Mouse (Mus musculus): Measurements from ENCODE around the gene Ccdc172. TPM values are rescaled to one million over a fixed set of nuclear protein-coding genes. Genes with fewer than 3 reads are reported as not detected.
A peak's percentile ranks its signal among the peaks of the same experiment; 100 is the strongest.

Gene Ccdc172
- polyA plus RNA-seq (2015; fragmentation: Nextera tagmentation; extraction: Ambion mirVana), result not detected in 2 replicates

DNA sequence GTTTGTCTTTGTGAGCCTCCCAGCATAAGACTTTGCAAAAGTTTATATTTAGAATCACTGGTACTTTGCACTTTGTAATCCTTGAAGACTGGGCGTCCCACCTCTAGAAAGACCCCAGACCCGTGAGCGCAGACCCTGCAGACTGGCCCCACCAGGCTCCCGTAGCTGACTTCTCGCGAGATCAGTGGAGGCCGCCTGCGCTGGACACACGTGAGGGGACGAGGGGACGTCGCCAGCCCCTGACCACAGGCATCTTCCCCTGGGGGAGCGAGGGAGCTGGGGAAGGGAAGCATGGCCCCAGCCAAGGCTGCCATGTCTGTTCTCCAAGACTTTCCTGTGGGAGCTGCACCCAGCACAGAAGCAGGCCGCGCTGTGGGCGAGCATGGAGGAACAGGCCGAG lies at the start of gene Ccdc172:
TSS of gene Ccdc172 (plus strand) at position 176 of the 400 bp plus-strand sequence.
- Histone ChIP-seq H3K27me3 (no peaks in the 10 kb centered on the region), H3K4me2 (no peak within 1 kb of the TSS), H3K4me1 (replicated peaks) (no peaks in the 10 kb centered on the region), H3K9ac (no peak within 1 kb of the TSS), H3K27ac (replicated peaks) (peak within 1 kb of the TSS; percentile 23; the same call in 1 of the 2 replicates), H3K9me3 (no peaks in the 10 kb centered on the region), H3K36me3 (no peaks in the 10 kb centered on the region), H3K4me3 (no peak within 1 kb of the TSS)
- ATAC-seq (ENCODE audit: low read depth), result no peak
- 96% methylated on average over 17 of the region's 17 CpGs for WGBS

DNA sequence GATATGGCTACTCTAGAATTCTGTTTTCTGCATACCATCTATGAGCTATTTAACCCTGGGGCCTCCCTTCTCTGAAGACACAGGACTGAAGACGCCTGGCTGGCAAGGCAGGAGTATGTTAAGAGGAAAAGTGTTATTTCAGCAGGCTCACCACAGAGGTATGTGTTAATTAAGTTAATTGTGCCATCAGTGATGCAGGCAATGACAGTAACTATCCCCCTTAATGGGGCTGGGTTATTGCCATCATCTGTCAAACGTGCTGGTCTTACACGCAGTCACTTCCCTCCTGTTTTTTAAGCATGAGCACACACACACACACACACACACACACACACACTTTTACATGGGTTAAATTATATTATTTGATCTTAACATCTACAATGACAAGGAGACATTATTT lies 48.0 kb upstream of the Ccdc172 start:
- Histone ChIP-seq H3K9me3 (peaks cover 5% of the 10 kb centered on the region; the same call in 1 of the 2 replicates), H3K27me3 (peaks cover 4% of the 10 kb centered on the region; the same call in 1 of the 2 replicates), H3K4me3 (no peak overlapping the region), H3K4me1 (replicated peaks) (peaks cover 20% of the 10 kb centered on the region), H3K4me2 (no peak overlapping the region), H3K36me3 (no peaks in the 10 kb centered on the region), H3K27ac (replicated peaks) (peak overlapping the region; percentile 42; the same call in 1 of the 2 replicates), H3K9ac (no peak overlapping the region)
- WGBS, result 15% methylated on average over 3 of the region's 3 CpGs
- ATAC-seq (ENCODE audit: low read depth), result peak; percentile 76; the same call in 1 of the 2 replicates

DNA sequence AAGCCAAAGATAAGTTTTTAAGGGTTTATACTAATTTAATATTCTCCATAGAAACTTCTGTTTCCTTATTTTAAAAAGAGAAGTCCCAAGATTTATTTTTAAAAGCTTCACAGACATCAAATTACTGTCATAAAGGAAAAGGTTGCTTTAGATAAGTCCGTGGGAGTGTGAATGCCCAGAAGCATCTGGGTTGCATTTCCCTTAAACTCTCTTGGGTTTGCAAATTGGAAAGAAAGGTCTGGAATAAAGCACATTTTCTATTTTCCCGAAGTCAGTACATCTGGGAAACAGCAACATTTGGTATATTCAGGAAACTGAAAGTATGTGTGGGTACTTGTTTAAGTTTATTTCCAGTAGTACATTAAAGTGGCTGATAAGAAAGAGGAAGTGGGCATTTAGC lies 43.5 kb upstream of the Ccdc172 start:
- Histone ChIP-seq H3K9me3 (peaks cover 5% of the 10 kb centered on the region; the same call in 1 of the 2 replicates), H3K27me3 (peaks cover 4% of the 10 kb centered on the region; the same call in 1 of the 2 replicates), H3K36me3 (no peaks in the 10 kb centered on the region), H3K4me1 (replicated peaks) (peaks cover 14% of the 10 kb centered on the region), H3K4me3 (no peak overlapping the region), H3K27ac (replicated peaks) (no peak overlapping the region), H3K9ac (no peak overlapping the region), H3K4me2 (no peak overlapping the region)
- no peak for ATAC-seq (ENCODE audit: low read depth)
- 63% methylated on average over 2 of the region's 2 CpGs for WGBS

DNA sequence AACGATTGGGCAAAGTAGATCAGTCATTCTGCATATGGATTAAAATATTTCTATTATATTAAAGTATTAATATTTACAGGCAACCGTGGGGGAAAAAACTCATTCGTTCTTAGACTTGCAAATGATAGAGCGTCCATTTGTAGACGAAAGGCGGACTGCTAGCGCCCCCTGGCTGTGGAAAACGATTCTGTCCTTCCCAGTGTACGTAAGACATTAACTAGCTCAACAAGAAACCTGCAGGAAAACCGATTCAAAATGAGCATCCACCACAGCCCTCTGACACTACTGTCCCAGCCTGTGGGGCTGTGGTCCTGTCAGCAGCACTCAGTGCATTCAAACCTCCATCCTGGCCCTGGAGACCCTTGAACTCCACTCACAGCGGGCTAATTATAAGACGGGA lies 42.4 kb upstream of the Ccdc172 start:
- H3K27ac ChIP-seq (replicated peaks), result no peak overlapping the region
- H3K27me3 ChIP-seq, result peaks cover 4% of the 10 kb centered on the region; the same call in 1 of the 2 replicates
- H3K9ac ChIP-seq, result 0 out of 2 replicates have a peak overlapping the region, but pooled peaks have one; percentile 49
- H3K4me2 ChIP-seq, result no peak overlapping the region; the same call in 1 of the 2 replicates
- 17% methylated on average over 12 of the region's 12 CpGs for WGBS
- H3K9me3 ChIP-seq, result peaks cover 5% of the 10 kb centered on the region; the same call in 1 of the 2 replicates
- ATAC-seq (ENCODE audit: low read depth), result peak; percentile 53
- peaks cover 8% of the 10 kb centered on the region for H3K4me1 ChIP-seq (replicated peaks)
- no peak overlapping the region for H3K4me3 ChIP-seq
- no peaks in the 10 kb centered on the region for H3K36me3 ChIP-seq

DNA sequence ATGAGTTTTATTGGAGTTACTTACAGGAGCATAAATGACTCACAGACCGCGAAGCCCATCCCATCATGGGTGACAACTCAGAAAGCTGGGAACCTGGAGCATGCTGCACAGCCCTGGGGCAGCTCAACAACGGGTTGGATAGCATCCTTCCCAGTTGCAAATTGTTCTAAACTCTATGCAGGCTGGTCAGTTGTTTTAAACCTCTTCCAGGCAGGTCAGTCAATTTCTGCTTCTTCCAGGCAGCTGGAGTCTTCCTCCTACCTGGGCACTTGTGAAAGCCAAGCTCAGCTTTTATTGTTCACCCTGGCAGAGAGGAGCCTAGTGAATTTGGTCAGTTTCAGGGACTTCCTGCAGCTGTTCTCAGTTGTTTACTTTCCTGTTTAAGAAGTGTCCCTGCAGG lies 37.5 kb upstream of the Ccdc172 start:
- H3K4me1 ChIP-seq (replicated peaks), result peaks cover 3% of the 10 kb centered on the region
- ATAC-seq (ENCODE audit: low read depth), result no peak

DNA sequence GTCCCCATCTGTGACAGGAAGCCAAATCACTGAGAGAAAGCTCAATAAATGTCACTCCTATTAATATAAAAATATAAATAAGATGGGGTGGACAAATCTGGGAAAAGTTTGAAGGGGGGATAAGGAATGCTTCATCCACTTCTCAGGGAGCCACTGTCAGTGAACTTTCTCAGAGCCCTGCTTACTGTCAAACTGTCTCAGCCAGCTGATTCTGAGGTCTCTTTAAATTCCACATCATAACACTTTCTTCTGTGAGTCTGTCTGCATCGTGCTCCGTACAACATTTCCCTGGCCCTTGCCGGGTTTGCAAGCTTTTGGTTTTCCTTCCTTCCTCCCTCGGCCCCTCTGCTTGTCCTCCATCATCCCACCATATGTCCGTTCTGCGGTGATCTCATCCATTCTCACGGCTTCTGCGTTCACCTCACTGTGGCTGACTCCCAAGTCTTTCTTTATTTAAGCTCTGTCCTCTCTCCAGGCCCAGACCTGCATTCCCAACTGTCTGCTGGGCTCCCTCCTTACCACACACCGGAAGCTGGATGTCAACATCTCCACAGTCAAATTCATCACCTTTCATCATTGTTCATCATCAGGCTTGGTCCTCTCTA lies 29.3 kb upstream of the Ccdc172 start:
- Histone ChIP-seq H3K27ac (replicated peaks) (no peak overlapping the region), H3K36me3 (no peaks in the 10 kb centered on the region), H3K9me3 (peaks cover 9% of the 10 kb centered on the region; the same call in 1 of the 2 replicates), H3K4me2 (no peak overlapping the region), H3K27me3 (no peaks in the 10 kb centered on the region), H3K4me3 (no peak overlapping the region), H3K4me1 (replicated peaks) (no peaks in the 10 kb centered on the region), H3K9ac (no peak overlapping the region)
- ATAC-seq (ENCODE audit: low read depth), result no peak
- 81% methylated on average over 9 of the region's 9 CpGs for WGBS

More for the DNA sequence above, 37.5 kb upstream of the Ccdc172 start:
- Histone ChIP-seq H3K9me3 (no peaks in the 10 kb centered on the region), H3K27ac (replicated peaks) (no peak overlapping the region), H3K4me2 (no peak overlapping the region), H3K27me3 (no peaks in the 10 kb centered on the region), H3K9ac (no peak overlapping the region), H3K4me3 (no peak overlapping the region), H3K36me3 (no peaks in the 10 kb centered on the region)
- 93% methylated on average over 3 of the region's 3 CpGs for WGBS

DNA sequence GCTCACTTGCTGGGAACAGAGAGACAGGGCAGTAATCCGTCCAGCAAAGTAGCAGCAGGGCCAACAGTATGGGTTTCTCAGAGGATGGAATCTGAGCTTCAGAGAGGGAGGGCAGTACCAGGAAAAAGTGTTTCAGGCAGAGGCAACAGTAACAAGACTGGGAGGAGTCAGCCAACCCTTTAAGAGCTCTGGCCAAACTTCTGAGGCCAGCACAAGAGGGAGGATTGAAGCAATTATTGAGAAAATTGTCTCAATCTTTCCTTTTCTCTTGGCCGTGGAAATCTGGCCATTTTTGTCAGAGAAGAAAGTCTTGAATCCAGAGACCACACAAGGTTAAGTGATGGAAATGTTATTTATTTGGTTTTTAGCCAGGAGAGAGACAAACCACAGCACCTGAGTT lies 25.1 kb upstream of the Ccdc172 start:
- 71% methylated on average over 2 of the region's 2 CpGs for WGBS
- no peak overlapping the region for H3K9ac ChIP-seq

DNA sequence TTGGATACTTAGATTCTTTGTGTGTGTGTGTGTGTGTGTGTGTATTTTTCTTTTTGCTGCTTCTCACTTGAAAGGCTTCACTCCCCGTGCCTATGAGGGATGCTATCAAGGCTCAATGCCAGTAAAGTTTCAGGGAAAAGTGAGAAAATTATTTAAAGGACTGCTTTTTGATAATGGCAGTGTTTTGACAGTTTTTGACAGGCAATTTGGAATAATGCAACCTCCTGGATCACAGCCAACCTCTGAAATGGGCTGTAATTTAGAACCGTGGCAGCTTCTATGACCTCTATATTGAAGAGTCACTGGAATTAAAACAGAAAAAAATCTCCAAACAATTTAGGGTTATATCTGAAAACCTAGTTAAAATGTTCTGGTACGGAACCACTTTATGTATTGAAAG lies 14.7 kb upstream of the Ccdc172 start:
- Histone ChIP-seq H3K4me2 (no peak overlapping the region), H3K9ac (no peak overlapping the region), H3K4me3 (no peak overlapping the region), H3K4me1 (replicated peaks) (peaks cover 18% of the 10 kb centered on the region; the same call in 1 of the 2 replicates), H3K27me3 (no peaks in the 10 kb centered on the region), H3K9me3 (no peaks in the 10 kb centered on the region), H3K27ac (replicated peaks) (no peak overlapping the region), H3K36me3 (no peaks in the 10 kb centered on the region)
- WGBS, result 64% methylated on average over 3 of the region's 3 CpGs
- ATAC-seq (ENCODE audit: low read depth), result no peak

More for the DNA sequence above, 25.1 kb upstream of the Ccdc172 start:
- Histone ChIP-seq H3K27ac (replicated peaks) (no peak overlapping the region), H3K4me3 (no peak overlapping the region), H3K9me3 (peaks cover 4% of the 10 kb centered on the region), H3K27me3 (no peaks in the 10 kb centered on the region), H3K36me3 (no peaks in the 10 kb centered on the region), H3K4me1 (replicated peaks) (no peaks in the 10 kb centered on the region), H3K4me2 (no peak overlapping the region)
- ATAC-seq (ENCODE audit: low read depth), result no peak

DNA sequence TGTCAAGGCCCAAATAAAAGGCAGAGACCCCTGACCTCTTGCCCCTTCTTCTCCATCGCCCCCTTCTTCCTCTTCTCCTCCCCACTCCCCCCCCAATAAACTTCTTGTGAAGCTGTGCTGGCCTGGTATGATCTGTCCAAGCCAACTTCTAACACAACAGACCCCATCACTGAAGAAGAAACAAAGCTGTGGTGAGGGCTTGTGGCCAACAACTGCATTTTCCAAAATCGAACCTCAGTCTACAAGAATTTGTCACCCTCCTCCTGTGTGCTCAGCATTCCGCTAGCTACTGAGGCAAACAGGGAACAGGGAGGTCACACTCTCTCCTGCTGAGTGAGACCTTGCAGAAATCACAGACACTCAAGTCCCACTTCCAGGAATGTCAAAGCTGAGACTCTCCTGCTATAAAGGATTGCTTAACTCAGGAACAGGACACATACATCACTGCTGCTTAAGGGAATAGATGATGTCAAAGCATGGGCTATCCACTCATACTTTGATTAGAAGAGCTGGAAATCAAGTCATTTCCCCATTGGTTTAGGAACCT lies 12.3 kb upstream of the Ccdc172 start:
- no peak for ATAC-seq (ENCODE audit: low read depth)
- 57% methylated on average over 3 of the region's 3 CpGs for WGBS

DNA sequence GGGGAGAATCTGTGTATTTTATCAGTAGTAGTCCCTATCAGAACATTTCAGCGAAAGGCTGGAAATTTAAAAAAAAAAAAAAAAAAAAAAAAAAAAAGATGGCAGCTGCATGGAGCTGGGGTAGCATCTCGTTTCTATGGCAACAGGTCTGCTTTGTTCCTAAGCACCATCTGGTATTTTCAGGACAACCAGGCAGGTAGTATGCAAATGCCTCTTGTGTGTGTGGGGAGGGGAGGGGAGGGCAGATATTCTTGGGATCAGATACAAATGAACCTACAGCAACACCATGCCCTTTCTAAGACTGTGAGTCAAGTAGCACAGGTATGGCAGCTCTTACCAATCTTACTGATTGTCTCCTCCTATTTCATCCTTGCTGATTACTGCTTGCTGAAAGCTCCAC lies 11.7 kb upstream of the Ccdc172 start:
- ATAC-seq (ENCODE audit: low read depth), result no peak; the same call in 1 of the 2 replicates
- H3K27ac ChIP-seq (replicated peaks), result no peak overlapping the region

More for the DNA sequence above, 12.3 kb upstream of the Ccdc172 start:
- H3K4me2 ChIP-seq, result no peak overlapping the region
- H3K4me3 ChIP-seq, result no peak overlapping the region
- no peaks in the 10 kb centered on the region for H3K9me3 ChIP-seq
- H3K27me3 ChIP-seq, result no peaks in the 10 kb centered on the region
- H3K4me1 ChIP-seq (replicated peaks), result peaks cover 26% of the 10 kb centered on the region; the same call in 1 of the 2 replicates
- H3K27ac ChIP-seq (replicated peaks), result no peak overlapping the region
- no peak overlapping the region for H3K9ac ChIP-seq
- H3K36me3 ChIP-seq, result no peaks in the 10 kb centered on the region

DNA sequence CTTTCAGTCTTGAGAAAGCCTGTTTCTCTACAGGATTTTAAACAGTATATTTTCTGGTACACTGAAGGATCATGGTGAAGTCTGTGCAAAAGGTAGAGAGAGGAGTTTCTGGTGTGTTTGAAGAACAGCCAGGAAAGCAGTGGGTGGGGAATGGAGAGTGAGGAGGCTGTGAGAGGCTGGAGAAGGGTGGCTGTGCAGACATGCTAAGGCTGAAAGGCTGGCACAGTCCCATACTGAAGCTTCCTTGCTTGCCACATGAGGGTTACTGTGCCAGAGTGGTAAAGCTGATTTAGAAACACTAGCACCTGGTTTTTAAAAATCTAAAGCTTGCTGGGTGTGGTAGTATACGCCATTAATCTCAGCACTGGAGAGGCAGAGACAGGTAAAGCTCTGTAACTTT lies 9.9 kb downstream of the Ccdc172 start:
- H3K4me3 ChIP-seq, result no peak overlapping the region
- peaks cover 11% of the 10 kb centered on the region for H3K4me1 ChIP-seq (replicated peaks)
- H3K36me3 ChIP-seq, result no peaks in the 10 kb centered on the region
- no peaks in the 10 kb centered on the region for H3K9me3 ChIP-seq
- no peak overlapping the region for H3K4me2 ChIP-seq
- no peak overlapping the region for H3K27ac ChIP-seq (replicated peaks)
- no peak overlapping the region for H3K9ac ChIP-seq
- WGBS, result 95% methylated on average over 1 of the region's 1 CpGs
- no peaks in the 10 kb centered on the region for H3K27me3 ChIP-seq
- no peak for ATAC-seq (ENCODE audit: low read depth)

More for the DNA sequence above, 11.7 kb upstream of the Ccdc172 start:
- Histone ChIP-seq H3K4me2 (no peak overlapping the region), H3K27me3 (no peaks in the 10 kb centered on the region), H3K36me3 (no peaks in the 10 kb centered on the region), H3K4me1 (replicated peaks) (peaks cover 20% of the 10 kb centered on the region; the same call in 1 of the 2 replicates), H3K9me3 (no peaks in the 10 kb centered on the region), H3K4me3 (no peak overlapping the region), H3K9ac (no peak overlapping the region)
- WGBS, result 77% methylated on average over 2 of the region's 2 CpGs

DNA sequence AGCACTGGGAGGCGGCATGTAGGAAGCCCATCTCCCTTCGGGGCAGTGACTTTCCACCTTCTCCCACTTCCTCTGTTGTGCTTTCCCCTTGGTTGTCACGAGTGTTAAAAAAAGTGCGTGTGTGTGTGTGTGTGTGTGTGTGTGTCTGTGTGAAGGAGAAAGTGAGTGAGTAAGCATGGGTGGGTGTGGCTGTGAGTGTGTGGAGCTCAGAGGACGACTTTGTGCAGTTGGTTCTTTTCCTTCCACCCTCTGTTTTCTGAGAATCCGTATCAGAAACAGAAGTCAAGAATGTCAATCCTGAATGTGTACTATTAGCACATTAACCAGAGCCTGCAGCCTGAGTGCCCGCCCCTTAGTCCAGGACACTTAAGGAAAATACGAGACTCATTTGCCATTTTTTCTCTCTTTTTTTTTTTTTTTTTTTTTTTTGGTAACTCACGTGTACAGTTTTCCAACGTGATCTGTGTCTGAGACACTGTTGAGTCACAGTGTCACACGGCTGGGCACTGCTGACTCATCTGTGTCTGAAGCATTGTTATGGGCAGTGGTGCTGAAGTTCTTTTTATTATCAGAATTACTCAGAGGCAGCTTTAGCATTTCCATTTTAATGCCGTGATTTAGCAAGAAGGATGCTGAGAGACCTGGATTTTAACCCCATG lies 12.1 kb downstream of the Ccdc172 start:
- H3K4me3 ChIP-seq, result no peak overlapping the region
- peaks cover 11% of the 10 kb centered on the region for H3K4me1 ChIP-seq (replicated peaks)
- H3K36me3 ChIP-seq, result no peaks in the 10 kb centered on the region
- ATAC-seq (ENCODE audit: low read depth), result no peak
- no peak overlapping the region for H3K9ac ChIP-seq
- no peak overlapping the region for H3K27ac ChIP-seq (replicated peaks)
- H3K9me3 ChIP-seq, result no peaks in the 10 kb centered on the region
- no peaks in the 10 kb centered on the region for H3K27me3 ChIP-seq
- 36% methylated on average over 12 of the region's 12 CpGs for WGBS
- H3K4me2 ChIP-seq, result peak overlapping the region; percentile 24

Measured in neural tube, embryonic 13.5 days (tissue).